Mouse (Mus musculus): Measurements from ENCODE around the gene Ccdc57.
"Not testable (repeated sequence)": the region's sequence is repeated elsewhere in the genome, so short reads cannot be mapped to it uniquely, and the experiment has no call there.

Gene Ccdc57

DNA sequence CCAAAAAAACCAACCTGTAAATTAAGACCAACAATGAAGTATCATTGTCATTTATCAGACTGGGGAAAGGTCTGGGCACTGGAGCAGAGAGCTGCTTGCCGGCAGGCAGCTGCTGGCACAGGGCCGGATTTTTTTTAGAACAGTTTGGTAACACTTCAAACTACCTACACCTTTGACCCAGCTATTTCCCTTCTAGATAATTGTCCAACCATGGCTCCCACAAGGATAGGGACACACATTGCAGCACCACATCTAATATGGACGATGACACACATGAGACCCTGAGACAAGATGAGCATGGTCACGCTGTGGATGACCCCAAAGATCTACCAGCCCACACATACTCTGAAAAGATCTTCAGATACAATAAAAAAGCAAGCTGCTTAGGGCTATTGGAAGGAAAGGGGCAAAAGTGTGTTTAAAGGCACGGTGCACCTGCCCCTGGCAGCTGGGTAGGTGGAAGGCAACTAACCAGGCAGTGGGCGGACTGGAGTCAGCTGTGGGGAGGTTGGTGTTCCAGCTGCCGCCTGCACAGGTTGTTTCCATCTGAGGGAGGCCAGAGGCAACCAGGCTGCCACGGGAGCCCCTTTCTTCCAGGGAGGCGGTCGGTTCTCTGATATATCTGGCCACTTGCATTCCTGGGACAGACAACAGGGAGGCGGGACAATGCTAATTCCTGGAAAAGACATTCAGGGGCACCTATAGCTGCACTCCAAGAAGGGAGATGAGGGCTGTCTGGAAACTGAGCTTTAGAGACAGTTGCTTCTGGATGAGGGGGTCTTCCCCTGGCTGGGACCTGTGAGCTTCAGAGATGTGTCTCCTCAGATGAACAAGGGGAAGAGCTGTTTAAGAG is 80.4 kb downstream of the Ccdc57 start:
- no peak for DNase-seq (ENCODE audit: low read depth, low spot score)

DNA sequence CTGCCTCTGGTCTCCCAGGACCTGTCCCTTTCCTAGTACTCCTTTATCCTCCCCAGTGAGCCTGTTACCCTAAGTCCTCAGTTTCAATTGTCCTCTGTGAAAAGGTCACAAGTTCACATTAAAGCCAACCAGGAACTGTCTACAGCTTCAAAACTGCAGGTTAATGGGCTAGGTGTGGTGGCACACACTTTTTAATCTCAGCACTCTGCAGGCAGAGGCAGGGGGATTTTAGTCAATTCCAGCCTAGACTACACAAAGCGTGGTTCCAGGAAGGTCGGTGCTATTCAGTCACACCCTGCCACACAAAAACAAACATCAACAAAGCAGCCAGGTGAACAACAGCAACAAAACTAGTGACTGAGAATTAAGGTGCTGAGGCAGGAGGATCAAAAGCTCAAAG is 81.1 kb downstream of the Ccdc57 start:
- no peak for DNase-seq (ENCODE audit: low read depth, low spot score)

DNA sequence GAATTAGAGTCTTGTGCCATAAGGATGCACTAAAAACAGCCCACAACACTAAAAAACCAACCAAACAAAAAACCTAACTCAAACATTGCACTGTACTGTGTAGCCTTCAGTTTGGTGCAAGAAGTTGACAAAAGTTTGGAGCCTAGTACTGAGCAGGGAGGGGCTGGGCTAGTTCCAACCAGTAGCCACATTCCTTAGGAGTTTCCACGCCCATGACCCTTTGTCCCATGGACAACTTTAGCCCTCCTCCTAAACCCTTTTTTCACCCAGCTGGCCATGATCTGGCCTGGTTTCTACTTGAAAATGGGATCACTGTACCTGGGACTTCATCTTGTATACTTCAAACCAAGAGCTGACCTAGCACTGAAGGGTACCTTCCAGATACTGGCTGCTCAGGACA is 81.5 kb downstream of the Ccdc57 start:
- DNase-seq (ENCODE audit: low read depth, low spot score) = no peak

DNA sequence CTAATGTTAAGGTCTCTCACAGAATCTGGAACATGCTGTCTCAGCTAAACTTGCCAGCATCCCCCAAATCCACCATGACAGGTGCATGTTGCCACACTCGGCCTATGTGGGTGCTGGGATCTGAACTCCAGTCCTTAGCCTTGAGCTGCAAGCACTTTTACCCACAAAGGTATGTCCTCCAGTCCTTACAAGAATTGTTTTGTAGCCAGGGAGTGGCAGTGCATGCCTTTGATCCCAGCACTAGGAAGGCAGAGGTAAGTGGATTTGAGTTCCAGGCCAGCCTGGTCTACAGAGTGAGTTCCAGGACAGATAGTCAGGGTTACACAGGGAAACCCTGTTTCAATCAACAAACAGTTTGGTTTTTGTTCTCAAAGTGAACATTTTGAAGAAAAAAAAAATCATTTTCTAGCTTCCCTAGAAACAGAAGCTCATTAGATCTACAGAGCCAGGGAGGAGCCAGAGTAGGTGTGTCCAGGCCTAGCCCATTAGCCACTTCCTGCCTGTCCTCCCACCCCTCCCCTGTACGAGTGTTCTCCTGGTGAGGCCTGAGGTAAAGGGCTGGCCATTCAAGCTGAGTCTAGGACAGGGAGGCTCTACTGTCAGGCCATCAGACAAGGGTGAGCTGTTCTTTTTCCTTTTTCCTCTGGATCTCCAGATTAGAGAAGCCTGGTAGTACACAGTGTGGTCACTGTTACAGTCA is 82.2 kb downstream of the Ccdc57 start:
- DNase-seq (ENCODE audit: low read depth, low spot score) = no peak

DNA sequence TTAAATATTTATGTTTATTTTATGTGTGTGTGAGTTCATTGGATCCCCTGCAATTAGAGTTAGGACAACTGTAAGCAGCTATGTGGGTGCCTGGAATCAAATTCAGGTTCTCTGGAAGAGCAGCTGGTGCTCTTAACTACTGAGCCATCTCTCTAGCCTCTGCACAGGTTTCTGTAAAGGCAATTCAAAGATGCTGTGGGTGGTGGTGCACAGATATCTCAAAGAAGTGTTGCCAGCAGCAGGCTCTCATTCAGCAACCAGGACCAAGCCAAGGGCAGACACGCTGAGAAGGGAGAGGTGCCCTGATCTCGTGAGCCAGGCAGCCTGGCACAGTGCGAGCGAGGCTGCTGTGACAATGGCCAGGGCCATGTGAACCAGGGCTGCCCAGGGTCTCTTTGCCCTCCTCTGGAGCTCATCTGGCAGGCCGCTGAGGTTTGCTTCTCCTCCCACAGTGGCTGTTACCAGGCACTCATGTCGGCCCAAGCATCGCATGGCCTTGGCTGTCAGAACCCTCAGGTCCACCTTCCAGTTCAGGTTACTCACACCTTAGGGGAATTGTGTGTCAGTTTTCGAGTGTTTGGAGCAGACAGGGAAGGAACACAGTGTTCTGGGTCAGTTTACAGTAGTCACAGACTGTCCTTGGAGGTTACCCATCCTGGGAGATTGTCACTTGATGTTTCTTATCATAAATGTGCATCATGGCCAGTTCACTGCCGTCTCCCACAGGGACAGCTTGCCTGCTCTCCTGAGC is 85.8 kb downstream of the Ccdc57 start:
- DNase-seq (ENCODE audit: low read depth, low spot score) = no peak

DNA sequence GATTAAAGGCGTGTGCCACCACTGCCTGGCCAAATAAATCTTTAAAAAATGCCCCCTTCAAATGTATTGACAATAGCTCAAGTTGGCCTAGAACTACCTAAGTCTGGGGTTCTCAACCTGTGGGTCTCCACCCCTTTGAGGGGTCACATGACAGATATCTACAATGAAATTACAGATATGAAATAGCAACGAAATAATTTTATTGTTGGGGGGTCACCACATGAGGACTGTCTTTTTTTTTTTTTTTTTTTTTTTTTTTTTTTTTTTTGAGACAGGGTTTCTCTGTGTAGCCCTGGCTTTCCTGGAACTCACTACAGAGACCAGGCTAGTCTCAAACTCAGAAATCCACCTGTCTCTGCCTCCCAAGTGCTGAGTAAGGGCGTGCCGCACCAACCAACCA is 88.3 kb downstream of the Ccdc57 start:
- DNase-seq (ENCODE audit: low read depth, low spot score) = no peak

DNA sequence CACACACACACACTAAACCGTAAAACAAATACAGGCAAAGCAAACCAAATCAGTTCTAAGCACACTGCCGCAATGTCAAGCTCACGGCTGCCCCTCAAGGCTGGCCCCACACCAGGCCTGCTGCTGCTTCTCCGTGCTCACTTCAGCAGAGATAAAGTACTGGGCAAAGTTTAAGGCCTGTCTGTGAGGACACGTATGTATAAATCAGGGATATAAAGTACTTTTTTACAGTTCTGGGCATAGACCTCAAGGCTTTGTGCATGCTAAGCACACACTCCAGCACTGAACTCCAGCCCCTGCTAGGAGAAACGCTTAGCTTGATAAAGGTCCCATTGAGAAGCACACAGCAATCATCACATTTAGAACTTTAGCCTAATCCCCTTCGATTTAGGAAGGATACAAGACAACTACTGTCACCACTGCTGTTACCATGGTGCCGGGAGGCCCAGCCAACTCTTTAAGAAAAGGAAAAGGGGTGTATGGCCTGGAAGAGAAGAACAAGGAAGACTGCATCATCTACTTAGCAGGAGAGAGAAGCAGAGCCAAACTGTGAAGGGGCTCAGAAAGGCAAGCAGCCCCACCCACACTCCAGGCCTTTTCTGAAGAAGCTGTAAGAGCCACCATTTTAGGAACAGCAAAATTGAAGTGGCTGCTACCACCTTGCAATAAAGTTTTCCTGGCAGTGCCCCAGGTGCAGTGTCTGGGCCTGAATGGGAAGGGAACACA is 99.0 kb downstream of the Ccdc57 start:
- no peak for DNase-seq (ENCODE audit: low read depth, low spot score)

DNA sequence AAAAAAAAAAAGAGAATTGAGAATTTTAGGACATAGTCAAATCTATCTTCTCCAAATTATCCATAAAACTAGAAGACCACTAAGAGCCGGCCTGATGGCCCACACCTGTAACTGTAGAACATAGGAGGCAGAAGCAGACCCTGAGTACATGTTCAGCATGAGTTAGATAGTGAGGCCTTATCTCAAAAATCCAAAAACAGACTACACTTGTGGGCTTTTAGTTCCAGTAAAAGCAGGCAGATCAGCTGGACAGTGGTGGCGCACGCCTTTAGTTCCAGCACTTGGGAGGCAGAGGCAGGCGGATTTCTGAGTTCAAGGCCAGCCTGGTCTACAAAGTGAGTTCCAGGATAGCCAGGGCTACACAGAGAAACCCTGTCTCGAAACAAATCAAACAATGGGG is 99.7 kb downstream of the Ccdc57 start:
- not testable (repeated sequence) for DNase-seq (ENCODE audit: low read depth, low spot score)

DNA sequence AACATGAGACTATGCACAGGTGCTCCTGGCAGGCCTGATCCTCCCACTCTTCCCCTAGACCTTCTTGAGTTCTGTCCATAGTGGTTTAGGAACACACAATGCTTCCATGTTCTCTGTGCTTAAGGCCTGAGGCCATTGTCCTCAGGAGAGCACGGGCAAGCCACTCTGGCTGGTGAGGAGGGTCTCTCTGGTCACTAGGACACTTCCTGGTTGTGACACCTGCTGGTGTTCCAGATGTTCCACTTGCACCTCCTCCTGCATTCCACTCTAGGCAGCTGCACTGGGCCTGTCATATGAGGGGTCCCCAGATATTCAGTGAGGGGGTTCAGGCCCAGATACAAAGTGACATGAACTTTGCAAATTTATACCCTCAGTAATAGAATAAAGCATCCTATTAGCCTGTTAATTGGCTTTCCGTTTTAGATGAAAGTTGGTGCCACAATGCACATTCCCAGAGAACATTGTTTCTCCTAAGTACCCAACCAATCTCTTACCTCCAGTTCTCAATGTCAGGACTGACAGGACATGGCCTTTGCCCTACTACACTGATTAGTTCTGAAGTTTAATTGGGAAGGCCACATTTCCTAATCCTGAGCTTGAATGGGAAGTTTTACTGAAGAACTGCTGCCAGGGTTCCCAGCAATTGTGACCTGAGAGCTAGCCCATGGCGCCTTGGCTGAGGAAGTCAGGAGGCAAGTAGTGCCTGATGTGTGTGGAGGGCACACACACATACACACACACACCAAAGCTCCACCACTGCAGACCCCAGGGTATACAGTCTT is 100.8 kb downstream of the Ccdc57 start:
- DNase-seq (ENCODE audit: low read depth, low spot score) = no peak

DNA sequence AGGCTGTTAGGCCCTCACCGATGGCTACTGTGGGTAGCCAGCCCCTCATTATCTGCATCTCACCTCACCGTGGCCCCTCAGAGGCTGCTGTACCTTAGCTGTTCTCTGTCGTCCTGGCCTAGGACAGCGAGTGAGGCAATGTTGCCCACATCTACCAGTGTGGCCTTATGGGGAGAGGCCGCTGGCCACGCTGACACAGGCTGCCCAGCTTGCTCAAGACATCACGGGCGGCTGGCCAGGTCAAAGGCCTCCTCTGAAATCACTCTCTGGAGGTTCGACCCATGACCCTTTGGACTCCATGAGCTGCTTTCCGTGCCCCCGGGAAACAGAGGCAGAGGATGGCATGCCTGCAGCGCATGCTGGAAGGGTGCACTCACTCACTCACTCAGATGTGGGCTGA is 102.0 kb downstream of the Ccdc57 start:
- no peak for DNase-seq (ENCODE audit: low read depth, low spot score)

DNA sequence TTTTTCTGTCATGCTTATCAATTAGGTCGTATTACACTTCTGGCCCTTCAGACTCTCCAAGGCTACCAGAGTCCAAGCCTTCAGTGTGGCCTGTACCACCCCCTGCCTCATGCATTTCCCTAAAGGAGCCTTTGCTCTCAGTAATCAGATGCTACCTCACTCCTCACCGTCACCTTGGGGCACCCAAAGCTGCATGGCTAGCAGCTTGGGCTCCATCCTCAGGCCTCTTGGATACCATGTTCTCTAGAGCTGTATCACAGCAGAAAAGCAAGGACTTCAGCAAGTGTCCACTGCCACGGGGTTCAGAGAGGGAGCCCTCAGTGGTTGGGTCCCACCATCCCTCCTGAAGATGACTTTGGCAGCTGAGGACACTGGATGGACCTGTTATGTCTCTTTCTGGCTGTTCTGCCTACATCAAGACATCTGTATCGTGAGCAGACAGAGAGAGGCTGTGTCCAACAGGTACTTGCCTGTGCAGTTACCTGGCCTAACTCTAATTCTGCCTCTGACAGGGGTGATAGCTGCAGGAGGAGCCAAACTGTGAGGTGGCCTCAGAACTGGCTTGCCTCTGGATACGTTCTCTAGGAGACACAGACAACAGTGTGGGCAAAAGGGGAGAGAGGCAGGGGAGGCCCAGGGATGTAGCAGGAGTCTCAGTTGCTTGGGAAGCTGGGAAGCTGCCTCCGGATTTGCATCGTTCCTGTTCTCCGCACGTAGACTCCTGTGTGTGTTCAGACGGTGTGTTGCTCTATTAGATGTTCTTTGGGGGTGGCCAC is 102.7 kb downstream of the Ccdc57 start:
- DNase-seq (ENCODE audit: low read depth, low spot score) = no peak

DNA sequence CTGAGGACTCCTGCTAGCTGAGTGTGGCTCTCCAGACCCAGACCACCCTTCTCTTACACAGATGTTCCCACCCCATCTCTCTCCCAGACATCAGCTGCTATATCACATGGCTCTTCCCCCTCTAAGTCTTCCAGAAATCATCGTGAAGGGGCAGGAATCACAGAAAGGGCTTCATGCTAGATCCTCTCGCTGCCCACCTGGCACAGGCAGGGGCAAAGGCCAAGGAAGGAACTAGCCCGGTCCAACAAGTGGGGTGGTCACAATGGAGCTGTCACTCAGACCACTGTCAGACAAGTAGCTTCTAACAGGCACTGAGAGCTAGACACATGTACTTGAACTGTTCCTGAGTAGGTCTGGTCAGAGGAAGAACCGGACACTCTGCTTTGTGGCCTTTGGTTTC is 104.3 kb downstream of the Ccdc57 start:
- no peak for DNase-seq (ENCODE audit: low read depth, low spot score)

DNA sequence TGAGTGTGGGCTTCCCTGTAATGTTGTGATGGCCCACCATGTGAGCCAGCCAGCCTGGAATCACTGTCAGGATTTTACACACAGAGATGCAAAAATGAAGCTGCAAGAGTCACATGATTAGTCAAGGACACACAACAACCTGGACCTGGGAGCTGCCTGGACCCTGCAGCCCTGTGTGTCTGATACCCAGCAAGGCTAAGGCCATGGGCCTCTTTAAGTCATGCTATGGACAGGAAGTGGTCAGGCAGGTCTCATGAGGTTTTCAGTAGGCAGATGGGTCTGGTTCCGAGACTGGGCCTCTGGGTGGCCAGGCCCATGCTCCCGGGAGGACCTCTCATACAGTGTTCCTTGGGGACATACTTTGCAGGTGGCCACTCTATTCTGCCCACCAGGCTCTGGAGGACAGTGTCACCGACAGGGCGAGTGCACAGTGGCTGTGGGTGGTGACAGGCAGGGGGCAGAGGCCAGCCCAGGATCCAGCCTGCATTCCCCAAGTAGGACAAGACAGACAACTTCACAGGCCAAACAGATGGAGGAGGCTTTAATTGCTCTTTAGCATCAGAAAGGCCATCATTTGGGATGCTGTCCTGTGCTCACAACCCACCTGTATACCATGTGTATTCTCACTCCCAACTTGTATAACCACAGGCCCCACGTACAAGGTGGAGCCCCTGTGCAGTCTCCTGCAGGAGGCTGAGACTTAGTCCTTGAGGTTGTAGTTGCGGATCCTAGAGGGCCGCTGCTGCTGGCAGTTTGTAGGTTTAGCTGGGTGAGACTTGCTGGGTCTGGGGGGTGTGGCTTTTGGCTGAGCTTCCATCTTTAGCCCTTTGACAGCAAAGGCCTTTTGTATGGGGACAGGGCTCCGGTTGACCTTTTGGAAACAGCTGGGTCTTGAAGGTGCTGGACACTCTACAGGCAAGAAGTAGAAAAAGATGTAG is 106.4 kb downstream of the Ccdc57 start:
- DNase-seq (ENCODE audit: low read depth, low spot score) = no peak

DNA sequence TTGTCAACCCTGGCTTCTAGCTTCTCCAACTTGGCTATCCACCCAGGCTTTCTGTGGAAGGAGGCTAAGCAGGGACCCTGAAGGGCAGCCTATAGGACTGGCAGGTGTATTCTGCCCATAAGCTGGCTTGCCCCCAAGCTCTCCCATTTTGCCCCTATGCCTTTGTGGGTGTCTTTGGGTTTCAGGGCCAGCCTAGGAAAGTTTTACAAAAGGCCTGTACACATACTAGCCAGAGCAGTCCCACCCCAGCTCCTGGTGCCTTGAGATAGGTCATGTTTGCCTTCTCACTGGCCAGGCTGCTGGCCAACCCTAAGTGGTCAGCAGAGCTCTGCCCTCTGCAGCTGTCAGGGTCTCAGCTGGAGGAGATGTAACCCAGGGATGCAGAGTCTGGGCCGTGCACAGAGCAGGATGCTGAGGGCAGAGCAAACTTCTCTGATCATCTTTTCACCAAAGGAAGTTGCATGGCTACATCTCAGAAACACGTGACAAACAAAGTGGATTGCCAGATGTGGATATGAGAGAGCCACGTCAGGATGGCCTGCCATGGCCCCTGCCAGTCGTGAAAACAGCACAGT is 107.3 kb downstream of the Ccdc57 start:
- DNase-seq (ENCODE audit: low read depth, low spot score) = peak; percentile 21

DNA sequence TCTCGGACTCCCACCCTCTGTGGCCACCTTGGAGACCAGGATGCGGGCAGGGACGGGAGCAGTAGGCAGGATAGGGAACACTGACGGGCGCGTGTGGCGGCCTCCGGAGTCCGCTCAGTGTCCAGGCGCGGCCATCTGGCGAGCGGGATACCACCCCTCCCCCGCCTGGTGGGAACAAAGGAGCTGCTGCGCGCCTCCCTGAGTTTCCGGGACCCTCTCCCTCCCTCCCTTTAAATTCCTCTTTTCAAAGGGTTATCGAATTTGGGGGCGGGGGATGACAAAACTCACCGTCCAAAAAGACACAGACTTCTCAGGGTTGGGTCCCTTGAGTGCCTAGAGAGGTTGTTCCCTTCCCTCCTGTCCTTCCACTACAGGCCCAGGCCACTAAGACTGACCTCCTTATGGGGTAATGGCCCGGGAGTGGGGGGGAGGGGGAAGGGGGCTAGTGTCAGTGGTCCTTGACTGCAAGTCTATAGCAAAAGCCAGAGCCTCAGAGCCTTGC is 107.8 kb downstream of the Ccdc57 start:
- no peak for DNase-seq (ENCODE audit: low read depth, low spot score)

DNA sequence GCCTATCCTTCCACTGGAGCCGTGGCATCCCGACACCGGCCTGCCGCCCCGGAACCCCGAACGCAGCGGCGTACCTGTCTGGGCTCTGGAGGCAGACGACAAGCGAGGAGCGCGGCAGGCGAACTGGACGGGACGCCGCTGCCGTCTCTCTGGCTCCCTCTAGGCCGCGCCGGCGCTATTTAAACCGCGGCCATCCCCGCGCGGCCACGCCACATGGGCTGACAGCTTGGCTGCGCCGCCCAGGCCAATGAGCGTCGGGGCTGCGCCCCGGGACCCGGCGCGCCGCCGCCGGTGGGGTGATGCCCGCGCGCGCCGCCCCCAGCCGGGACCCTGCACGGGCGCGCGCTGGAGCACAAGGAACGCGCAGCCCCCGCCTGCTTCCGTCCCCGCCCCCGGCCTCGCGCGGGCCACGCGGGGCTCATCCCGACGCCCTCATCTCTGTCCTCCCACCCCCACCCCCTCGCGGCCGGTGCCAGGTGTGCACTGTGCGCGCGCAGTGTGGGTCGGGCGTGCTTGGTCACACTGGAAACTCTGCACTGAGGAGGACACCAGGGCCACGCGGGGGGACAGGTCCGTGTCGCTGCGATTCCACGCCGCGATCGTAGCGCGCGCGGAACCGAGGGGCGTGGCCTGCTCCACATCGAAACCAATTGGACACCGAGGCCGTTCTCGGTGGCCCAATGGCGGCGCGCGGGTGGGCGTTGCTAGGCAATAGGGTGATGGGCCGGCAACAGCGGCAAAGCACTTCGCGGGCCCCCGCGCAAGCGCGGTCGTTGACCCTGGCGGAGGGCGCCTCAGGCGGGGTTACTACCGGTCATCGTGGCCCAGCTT is 108.5 kb downstream of the Ccdc57 start, which contains the start of gene Fasn:
Gene Fasn, minus strand, starts transcription at position 592 of the 831 bp plus-strand sequence.
- DNase-seq (ENCODE audit: low read depth, low spot score) = peak; percentile 96

DNA sequence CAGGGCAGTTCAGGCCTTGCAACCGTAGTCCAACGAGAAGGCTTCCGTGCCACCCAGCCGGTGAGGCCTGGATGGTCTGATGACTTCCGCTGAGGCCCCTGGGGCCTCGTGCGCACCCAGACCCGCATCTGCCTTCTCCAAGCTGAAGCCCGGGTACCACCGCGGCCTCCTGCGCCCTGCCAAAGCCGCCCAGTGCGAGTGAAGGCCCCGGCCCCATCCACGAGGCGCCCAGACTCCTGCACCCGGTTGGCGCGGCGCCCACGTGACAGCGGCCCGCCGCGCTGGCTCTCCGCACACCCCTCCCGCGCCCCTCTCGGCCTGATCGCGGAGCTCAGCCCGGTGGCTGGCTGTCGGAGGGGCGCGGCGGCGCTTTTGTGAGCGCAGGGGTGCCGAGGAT is 109.1 kb downstream of the Ccdc57 start:
- no peak for DNase-seq (ENCODE audit: low read depth, low spot score)
